Mouse (Mus musculus) left cerebral cortex, postnatal 36 days (tissue): Measurements from ENCODE around the gene Ralgps2. TPM values are rescaled to one million over a fixed set of nuclear protein-coding genes. Genes with fewer than 3 reads are reported as not detected.
A peak's percentile ranks its signal among the peaks of the same experiment; 100 is the strongest.

Source experiments
- DNase-seq, 2 experiments: peaks; one replicate each; pipeline ENCODE4 v3.0.0; 2021 to 2022; ENCODE audit warnings: low spot score in 2 of 2, mixed read lengths in 1 of 2
- intact Hi-C: fragments of 180-260 bp; cut with DNase I; formaldehyde crosslinking; loops from one replicate; pipeline ENCODE4 v1.15.1; 2025
- total RNA-seq, 2 experiments: library from RNA; stranded (reverse); gene quantifications; 2 replicates each; pipeline ENCODE4 v1.2.3; 2021

The Ralgps2 gene
- total RNA-seq, 2 experiments from 2014 or later: 32.0 to 50.1 TPM

DNA sequence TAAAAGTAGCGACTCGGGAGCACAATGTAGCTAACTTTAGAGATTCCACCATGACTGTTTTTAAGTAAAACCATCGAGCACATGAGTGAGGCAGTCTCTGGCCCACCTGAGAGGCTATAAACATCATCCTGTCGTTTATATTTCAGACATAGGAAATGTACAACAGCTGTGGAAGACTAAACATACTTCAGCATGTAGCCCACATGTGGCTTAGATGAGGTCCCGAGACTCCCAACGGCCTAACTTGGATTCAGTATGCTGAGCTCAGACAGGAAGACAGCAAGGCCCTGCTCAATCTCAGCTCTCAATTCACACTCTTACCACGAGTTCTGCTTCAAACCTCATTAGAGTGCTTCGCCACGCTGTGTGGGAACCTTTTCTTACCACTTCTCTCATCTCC is 87.0 kb downstream of the Ralgps2 start:
- DNase-seq: no peak
- intact Hi-C loops: no loop called here

DNA sequence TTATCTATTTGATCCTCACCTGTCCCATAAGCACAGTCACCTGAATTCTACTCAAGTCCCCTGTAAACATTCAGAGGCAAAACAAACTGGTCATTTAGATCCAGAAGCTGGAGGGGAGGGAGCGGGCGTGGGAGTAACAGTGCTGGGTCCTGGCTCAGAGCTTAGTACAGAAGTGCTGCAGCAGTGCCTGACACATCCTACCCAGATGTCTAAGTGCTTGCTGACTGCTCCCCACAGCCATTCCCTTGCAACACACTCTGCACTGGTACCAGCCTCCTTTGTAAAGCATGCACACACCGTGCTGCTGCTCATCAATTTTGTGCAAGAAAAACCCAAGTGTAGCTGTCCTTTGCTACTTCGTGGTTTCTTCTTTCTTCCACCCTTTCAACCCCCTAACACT is 92.3 kb downstream of the Ralgps2 start:
- DNase-seq: no peak
- intact Hi-C loops: no loop called here

DNA sequence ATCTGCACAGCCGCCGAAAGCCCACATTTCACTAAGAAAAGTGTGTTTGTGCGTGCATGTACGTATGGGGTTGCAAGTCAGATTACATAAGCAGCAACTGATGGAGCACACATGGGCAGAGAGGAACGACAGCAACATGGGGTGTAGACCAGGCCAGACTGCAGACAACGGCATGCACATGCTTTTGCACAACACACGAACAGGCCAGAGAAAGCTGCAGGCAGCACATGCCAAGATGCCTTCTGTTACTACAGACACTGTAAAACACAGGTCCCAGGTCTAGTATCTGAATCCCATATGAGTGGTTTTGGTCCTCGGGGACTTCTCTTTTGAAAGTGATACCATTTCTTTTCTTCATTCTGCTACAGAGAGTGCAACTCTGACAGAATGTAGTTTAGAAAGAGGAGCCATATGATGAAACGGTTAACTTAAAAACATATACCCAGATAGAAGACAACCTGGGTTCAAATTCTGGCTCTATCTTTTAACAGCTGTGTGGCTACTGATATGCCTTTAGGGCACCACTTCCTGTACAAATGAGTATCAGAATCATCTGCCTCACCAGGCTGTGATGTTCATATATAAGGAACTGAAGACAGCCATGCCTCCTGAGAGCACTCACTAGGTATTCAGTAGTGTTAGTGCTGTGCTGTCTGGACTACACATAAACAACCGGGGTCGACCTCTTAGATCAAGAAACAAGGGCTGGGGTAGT is 97.6 kb downstream of the Ralgps2 start:
- intact Hi-C loops: no loop called here
- peak; percentile 15 to 25 for DNase-seq

DNA sequence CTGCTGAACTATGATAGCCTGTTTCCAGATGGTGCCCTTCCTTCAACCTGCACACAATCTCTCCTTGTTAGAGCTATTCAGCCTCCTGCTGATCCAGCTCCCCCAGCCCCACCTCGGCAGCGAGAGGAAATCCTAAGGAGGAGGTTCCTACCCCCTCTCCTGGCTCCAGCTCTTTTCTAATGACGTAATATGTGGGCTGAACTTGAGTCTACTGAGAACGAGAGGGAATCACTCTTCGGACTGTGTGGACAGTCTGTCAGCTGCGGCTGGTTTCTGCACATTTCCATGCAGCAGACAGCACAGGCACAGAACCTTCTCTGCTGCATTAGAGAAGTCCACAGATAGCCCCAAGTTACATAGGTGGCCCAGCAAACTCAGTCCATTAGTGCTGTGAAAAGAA is 100.7 kb downstream of the Ralgps2 start:
- DNase-seq: peak; percentile 25 to 32
- intact Hi-C loops: no loop called here

DNA sequence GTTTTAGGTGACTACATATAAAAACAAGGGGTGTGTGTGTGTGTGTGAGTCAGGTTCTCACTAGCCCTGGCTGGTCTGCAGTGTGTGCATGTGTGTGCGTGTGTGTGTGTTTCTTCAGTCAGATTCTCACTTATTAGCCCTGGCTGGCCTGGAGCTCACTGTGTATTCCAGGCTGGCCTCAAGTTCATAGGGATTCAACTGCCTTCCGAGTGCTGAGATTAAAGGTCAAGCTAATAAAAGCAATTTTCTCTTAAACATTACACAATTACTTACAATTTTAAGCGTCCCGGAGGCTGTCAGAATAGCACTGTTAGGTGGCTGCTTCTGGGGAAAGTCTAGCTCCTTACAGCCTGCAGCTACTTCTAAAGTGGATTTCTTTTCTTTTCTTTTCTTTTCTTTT is 101.2 kb downstream of the Ralgps2 start, which contains the start of gene Angptl1:
Gene Angptl1, plus strand, starts transcription at position 386 of the 400 bp plus-strand sequence.
- no peak for DNase-seq
- intact Hi-C loops: no loop called here

DNA sequence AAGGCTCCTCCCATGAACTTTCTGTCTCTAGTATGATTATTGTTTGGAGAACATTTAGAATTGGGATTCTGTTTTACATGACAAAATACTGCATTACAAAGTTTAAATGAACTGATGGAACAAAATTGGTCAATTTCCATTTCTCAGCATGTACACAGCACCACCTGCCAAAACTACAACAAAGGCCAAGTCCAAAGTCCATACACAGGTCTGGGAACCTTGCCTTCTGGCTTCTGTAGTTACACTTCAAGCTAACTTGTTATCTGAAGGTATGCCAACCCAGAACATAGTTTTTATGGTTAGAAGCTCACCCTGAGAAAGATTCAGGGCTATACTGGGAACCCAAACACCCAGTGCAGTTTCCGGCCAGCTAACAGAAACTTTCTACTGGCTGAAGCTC is 120.2 kb downstream of the Ralgps2 start:
- no peak for DNase-seq
- intact Hi-C loops: no loop called here

DNA sequence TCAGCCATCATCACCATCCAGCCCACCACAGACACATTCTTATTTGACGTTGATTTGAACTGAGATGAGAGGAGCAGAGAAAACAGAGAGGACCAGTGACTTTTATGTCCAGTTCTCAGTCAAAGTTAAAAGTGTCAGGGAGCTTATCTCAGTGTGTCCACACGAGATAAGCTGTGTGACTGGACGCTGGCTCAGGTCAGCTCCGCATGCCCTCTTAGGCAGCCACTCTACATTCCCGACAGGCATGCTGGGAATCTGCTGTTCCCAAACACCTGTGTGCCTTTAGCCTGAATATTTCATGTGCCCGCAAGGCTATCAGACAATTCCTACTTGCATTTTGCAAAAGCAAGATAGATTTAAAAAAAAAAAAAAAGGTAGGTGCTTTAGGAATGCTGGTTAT is 125.9 kb downstream of the Ralgps2 start:
- intact Hi-C loops: no loop called here
- no peak for DNase-seq

DNA sequence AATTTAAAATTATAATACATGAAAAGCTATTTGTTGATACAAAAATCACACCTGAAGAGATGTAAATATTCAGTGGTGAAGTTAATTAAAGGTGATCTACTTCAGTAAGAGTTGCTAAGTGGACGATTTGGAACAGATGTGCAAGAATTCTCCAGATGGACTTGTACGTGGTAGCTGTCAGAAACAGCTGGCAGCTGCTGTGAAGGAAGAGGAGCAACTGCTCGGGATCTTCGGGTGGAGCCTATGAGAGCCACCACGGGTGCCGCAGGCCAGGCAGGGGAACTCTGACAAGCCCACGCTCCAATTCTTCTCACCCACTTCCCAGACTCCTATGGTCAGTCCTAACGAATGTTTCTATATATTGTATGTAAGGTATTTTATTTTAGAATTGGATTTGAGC is 126.7 kb downstream of the Ralgps2 start:
- no peak for DNase-seq
- intact Hi-C loops: no loop called here

DNA sequence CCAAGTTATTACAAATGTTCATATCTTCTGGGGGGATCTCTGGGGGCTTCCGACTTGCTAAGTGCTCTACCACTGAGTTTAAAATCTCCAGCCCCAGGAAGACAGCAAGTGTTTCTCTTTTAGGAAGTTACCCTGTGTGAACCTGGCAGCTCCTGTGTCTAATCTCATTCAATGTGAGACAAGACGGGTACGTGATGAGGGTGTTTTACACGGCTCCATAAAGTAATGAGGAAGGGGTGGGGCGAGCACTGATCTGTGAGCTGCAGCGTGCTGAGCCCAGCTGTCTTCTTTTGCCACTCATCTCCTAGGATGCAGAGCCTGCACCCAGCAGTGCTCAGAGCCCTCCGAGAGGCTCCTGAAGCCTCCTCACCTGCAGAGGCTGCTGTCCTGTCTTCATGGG is 127.5 kb downstream of the Ralgps2 start:
- DNase-seq: no peak
- intact Hi-C loops: no loop called here

DNA sequence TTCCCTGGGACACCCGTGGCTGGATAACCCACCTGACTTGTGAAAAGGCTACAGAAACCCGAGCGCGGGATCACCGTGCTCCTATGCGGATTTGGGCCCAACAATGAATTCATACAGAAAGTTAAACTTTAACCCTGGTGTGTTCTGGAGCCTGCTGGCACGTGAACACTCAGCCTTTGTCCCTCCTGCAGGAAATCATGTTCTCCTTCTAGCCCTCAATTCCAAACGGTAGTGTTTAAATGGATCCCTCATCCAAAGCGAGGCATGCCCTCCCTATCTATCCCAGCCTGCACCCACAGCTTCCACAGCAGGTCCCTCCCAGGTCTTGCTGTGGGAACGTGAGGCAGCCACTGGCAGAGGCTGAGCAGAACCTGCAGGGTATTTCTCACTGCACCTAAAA is 131.1 kb downstream of the Ralgps2 start:
- intact Hi-C loops: no loop called here
- peak in 1 of 2 experiments; percentile 13 for DNase-seq

DNA sequence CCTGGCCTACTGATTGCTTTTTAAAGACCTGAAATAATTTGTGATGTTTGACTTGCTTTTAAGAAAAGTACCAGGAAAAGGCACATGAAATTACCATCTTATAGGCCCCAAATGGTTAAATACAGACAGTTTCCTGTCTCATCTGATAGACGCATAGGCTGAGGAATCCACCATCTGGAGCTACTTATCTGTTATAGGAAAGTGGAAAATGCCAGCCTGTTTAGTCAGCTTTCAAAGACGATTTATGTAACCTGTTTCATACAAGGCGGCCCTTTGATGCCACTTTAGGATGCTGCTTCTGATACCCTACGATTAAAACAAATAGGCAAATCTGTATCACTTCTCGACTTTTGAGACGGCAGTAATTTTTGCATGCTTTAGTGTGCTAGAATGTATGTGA is 138.2 kb downstream of the Ralgps2 start:
- no peak for DNase-seq
- intact Hi-C loops: no loop called here

DNA sequence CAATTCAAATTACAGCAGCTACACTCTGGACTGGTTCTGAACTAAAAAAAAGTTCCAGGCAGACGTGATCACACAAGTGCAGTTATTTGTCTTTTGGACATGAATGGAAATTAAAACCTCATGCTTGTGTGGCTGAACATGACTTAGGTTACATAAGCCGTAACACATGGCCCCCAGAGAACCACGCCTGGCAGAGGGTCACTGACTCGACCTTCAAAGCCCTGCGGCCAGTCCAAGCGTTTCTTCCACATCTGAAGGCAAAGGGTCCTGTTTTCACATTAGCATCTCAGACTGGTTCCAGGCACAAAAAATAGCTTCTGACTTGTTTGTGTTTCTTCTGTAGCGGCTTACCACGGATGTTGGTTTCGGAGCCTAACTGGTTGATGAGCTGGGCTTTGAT is 143.2 kb downstream of the Ralgps2 start:
- intact Hi-C loops: no loop called here
- no peak for DNase-seq

DNA sequence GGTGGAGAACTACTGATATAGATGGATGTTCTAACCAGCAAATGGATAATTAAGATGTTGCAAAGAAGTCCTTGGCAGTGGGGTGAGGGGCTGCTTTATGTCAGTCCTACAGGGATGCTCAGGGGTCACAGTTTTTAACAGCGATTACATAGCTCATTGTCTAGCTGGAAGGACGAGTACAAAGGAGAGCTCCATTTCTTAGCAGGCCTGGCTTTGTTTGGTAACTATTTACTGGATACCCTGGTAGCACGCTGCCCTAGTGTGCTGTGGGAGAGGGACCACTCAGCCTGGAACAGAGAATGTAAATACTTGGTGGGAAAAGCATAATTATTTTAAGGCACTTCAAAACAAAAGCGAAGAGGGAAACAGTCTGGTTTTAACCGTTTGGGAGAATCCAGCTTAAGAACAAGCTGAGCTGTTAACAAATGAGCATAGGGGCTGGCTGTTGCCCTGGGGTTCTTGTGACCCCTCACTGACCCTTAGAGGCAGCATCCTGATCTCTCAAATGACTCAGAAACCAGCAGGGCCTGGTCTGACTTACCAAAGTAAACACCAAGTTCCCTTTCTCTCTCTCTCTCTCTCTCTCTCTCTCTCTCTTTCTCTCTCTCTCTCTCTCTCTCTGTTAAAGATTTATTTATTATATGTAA is 149.5 kb downstream of the Ralgps2 start:
- no peak for DNase-seq
- intact Hi-C loops: no loop called here

DNA sequence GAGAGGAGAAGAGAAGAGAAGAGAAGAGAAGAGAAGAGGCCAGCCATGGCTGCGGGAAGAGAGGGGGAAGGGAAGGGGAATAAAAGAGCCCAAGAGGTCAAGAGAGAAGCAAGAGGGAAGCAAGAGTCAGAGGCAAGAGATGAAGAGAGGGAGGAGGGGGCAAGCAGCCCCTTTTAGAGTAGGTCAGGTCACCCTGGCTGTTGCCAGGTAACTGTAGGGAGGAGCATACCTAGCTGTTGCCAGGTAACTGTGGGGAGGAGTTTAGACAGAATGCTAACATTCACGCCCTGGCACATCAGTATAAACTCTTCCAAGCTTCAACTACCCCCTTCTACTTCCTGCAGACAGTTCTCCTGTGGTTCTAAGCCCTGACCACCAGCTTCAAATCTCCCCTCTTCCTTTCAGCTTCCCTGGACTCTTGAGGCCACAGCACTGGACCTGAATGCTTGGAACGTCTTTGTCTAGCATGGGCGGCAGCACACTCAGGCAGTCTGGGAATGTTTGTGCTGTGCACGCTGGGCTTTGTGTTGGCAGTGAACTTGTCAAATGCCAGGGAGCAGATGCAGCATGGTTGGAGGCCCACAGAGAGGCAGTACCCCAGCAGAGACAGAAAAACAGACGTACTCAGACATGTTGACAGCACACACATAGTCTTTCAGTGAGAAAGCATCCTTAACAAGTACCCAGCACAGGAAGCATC is 152.1 kb downstream of the Ralgps2 start:
- intact Hi-C loops: no loop called here
- DNase-seq: no peak

DNA sequence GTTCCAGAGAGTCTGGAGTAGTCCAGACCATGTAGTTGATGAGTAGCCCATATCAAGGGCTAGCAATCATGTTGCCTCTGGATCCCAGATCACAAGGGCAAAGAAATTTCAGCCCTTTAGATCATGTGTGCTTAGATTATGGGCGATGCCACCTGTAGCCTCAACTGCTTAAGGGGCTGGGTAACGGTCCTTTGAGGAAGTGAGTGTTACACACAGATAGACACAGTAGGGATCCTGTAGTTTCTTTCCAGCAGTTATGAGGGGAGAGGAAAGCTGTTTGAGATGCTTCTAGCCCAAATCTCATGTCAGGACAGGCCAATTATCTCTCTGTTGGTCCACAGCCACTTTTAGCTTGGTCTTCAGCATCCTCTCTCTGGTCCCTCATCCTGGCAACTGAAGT is 153.4 kb downstream of the Ralgps2 start:
- intact Hi-C loops: no loop called here

DNA sequence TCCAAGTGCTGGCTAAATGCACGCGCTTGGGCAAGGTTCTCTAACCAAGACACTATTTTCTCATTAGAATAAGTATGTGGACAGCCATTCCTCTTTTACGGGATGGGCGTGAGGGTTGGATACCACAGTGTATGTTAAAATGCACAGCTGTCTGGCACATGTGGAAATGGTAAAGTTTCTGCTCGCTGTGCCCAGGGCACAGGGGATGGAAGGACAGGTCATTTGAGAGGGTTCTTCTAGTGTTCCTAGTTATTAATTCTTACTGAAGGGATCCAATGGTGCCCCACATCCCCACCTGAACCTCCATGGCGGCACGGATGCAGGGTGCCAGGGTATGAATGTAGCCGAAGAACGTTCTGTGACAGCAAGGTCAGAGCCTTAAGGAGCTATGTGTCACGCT is 154.5 kb downstream of the Ralgps2 start:
- intact Hi-C loops: no loop called here
- no peak for DNase-seq

More for the DNA sequence above, 153.4 kb downstream of the Ralgps2 start:
- no peak for DNase-seq

DNA sequence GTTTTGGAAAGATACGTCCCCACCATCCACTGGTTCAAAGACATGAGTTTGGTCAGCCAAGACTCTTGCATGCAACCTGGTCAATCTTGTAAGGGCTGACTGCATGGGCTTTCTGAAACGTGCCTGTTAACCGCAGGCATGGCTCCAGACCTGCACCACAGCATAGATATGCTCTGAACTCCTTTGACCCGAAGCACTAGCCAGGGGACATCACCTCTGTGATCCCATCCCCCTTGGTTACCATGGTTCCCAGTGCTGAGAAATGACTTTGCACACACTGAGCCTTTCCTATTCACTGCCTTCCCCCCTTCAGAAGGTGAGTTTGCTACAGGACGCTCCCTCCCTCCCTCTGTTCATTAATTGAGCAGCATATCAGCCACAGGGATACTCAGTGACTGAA is 155.3 kb downstream of the Ralgps2 start:
- no peak for DNase-seq
- intact Hi-C loops: no loop called here

DNA sequence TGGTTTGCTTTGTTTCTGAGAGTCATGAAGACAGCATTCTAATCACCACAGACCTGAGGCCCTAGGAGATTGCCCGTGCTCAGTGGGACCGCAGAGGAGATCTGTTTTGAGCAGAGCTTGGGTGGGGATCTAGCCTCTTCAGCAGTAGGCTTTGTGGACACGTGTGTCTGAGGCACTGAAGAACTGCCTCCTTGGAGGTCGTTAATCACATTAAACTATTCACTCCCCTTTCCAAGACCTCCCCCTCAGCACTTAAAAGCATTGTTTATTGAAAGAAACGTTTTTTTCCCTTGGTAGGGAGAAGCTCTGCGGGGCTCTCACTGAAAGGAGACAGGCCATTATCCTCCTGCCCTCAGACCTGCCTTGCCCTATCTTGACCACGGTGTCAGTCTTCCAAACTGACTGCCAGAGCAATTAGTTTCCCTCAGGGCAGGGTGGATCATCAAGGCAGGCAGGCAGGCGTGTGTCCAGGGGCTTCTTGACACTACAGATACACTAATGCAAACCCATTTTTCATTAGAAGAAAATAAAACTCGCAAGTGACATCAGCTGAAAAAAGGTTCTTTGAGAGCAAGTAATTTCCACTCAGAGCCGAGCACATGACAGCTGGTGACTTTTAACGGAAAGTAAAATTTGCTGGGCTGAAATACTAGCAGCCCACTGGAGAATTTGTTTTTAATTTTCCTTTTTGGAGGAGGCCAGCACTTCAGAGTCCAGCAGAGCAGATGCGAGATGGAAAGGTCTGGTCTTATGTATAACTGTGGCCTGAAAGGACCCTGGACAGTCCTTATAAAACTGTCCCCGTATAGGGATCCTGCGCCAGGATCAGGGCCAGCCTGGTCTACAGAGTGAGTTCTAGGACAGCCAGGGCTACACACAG is 157.2 kb downstream of the Ralgps2 start:
- intact Hi-C loops: no loop called here
- no peak for DNase-seq

DNA sequence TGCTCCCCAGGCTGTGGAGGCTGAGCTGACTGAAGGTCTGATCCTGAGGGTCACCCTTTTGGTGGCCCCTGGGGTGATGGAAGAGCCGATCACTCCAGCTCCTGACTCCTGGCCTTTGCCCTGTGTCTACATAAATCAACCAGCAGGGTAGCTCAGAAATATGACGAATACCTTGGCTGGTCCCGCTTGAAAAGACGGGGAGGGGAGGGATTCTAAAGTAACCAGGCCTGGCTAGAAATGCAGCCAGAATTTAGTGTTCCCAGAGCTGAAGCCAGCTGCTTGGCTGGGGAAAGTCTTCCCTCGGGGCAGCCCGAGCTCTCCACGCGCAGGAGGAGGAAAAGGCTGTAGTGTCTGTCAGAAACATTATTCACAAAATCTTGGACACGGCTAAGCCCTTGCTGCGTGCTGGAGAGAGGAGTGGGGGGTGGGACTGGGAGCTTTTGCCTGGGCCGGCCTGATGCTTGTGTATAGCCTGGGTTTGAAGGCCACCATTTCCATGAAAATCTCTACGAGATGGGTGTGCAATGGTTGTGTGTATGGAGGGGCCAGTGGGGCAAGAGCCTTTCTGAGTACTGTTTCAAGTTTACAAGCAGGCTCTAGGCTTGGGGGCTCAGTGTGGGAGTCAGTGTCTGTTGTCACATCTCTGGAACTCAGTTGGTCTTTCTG is 158.2 kb downstream of the Ralgps2 start:
- DNase-seq: no peak
- intact Hi-C loops: no loop called here
